Mouse (Mus musculus) MEL (cell line): Measurements from ENCODE around the gene Csnk1g2. TPM values are rescaled to one million over a fixed set of nuclear protein-coding genes. Genes with fewer than 3 reads are reported as not detected.
A peak's percentile ranks its signal among the peaks of the same experiment; 100 is the strongest.

Experiments used
- DNase-seq: peaks from one replicate; pipeline ENCODE4 v3.0.0; 2011; ENCODE audit warnings: low read depth, low spot score
- H3K27ac ChIP-seq: 2 replicates; pipeline ENCODE4 v1.5.1; 2012; ENCODE audit warnings: low read depth, mild to moderate bottlenecking, control low read depth, low read length, moderate library complexity; ENCODE audit not compliant: control insufficient read depth
- H3K27me3 ChIP-seq, 2 experiments: fragments of 150-350 bp in 1 of 2; sonication (generic) in 1 of 2; 2 replicates each; pipeline ENCODE4 v1.6.1; 2012; ENCODE audit warnings: low read length in 2 of 2, mild to moderate bottlenecking in 2 of 2, improper control_type of control experiment in 1 of 2, moderate library complexity in 1 of 2; ENCODE audit not compliant: insufficient read depth in 2 of 2, control insufficient read depth in 1 of 2
- H3K36me3 ChIP-seq, 2 experiments: 2 replicates each; pipeline ENCODE4 v1.6.1; 2012 to 2014; ENCODE audit warnings: low read length in 2 of 2, improper control_type of control experiment in 1 of 2, inconsistent platforms in 1 of 2, mild to moderate bottlenecking in 1 of 2; ENCODE audit not compliant: insufficient read depth in 2 of 2, control insufficient read depth in 1 of 2
- H3K4me1 ChIP-seq, 2 experiments: fragments of 150-350 bp in 1 of 2; sonication (generic) in 1 of 2; 2 replicates each; pipeline ENCODE4 v1.6.1; 2012; ENCODE audit warnings: low read length in 2 of 2, improper control_type of control experiment in 1 of 2, mild to moderate bottlenecking in 1 of 2; ENCODE audit not compliant: insufficient read depth in 2 of 2, control insufficient read depth in 1 of 2
- H3K4me3 ChIP-seq, 2 experiments: fragments of 150-350 bp in 1 of 2; sonication (generic) in 1 of 2; 2 replicates each; pipeline ENCODE4 v1.5.1; 2012; ENCODE audit warnings: low read depth in 2 of 2, low read length in 2 of 2, mild to moderate bottlenecking in 2 of 2, moderate library complexity in 2 of 2, control low read depth in 1 of 2, improper control_type of control experiment in 1 of 2; ENCODE audit not compliant: control insufficient read depth in 1 of 2, insufficient read depth in 1 of 2
- H3K79me2 ChIP-seq: 2 replicates; pipeline ENCODE4 v1.6.1; 2012; ENCODE audit warnings: mild to moderate bottlenecking, low read length, moderate library complexity; ENCODE audit not compliant: control insufficient read depth, poor library complexity, insufficient read depth
- H3K9ac ChIP-seq: 2 replicates; pipeline ENCODE4 v1.6.1; 2012; ENCODE audit warnings: low read depth, mild to moderate bottlenecking, control low read depth, low read length, moderate library complexity; ENCODE audit not compliant: control insufficient read depth, poor library complexity, severe bottlenecking
- H3K9me3 ChIP-seq: fragments of 150-350 bp; sonication (generic); replicated peaks from 2 replicates; pipeline ENCODE4 v1.6.1; 2012; ENCODE audit warnings: mild to moderate bottlenecking, low read length, improper control_type of control experiment, moderate library complexity; ENCODE audit not compliant: insufficient read depth
- CHD1 ChIP-seq: IDR thresholded peaks from 2 replicates; pipeline ENCODE4 v1.6.1; 2012; ENCODE audit warnings: low read depth, mild to moderate bottlenecking, inconsistent platforms, low read length, improper control_type of control experiment
- CHD2 ChIP-seq: IDR thresholded peaks from 2 replicates; pipeline ENCODE4 v1.6.1; 2011; ENCODE audit warnings: low read length, improper control_type of control experiment
- CTCF ChIP-seq, 3 experiments: IDR thresholded peaks in 2 of 3; conservative IDR thresholded peaks in 1 of 3; 2 replicates each; pipeline ENCODE4 v1.5.1; 2011 to 2012; ENCODE audit warnings: low read length in 3 of 3, low read depth in 2 of 3, mild to moderate bottlenecking in 2 of 3, improper control_type of control experiment in 1 of 3, inconsistent platforms in 1 of 3, mixed read lengths in 1 of 3, moderate library complexity in 1 of 3; ENCODE audit not compliant: control insufficient read depth in 1 of 3, insufficient read depth in 1 of 3, poor library complexity in 1 of 3, severe bottlenecking in 1 of 3
- E2F4 ChIP-seq: IDR thresholded peaks from 2 replicates; pipeline ENCODE4 v1.6.1; 2011; ENCODE audit warnings: low read depth, low read length, improper control_type of control experiment, borderline replicate concordance
- ELF1 ChIP-seq: IDR thresholded peaks from 2 replicates; pipeline ENCODE4 v1.6.1; 2014; ENCODE audit warnings: low read depth, mild to moderate bottlenecking, inconsistent platforms, low read length, improper control_type of control experiment, moderate library complexity
- EP300 ChIP-seq, 2 experiments: IDR thresholded peaks; 2 replicates each; pipeline ENCODE4 v1.6.1; 2011; ENCODE audit warnings: improper control_type of control experiment in 2 of 2, low read length in 2 of 2, low read depth in 1 of 2, mild to moderate bottlenecking in 1 of 2
- GABPA ChIP-seq: IDR thresholded peaks from 2 replicates; pipeline ENCODE4 v1.6.1; 2012; ENCODE audit warnings: low read depth, mild to moderate bottlenecking, inconsistent platforms, low read length, improper control_type of control experiment, moderate library complexity
- GATA1 ChIP-seq: IDR thresholded peaks from 2 replicates; pipeline ENCODE4 v1.6.1; 2011; ENCODE audit warnings: low read depth, low read length, improper control_type of control experiment
- HCFC1 ChIP-seq: IDR thresholded peaks from 2 replicates; pipeline ENCODE4 v1.6.1; 2012; ENCODE audit warnings: low read depth, mild to moderate bottlenecking, inconsistent platforms, low read length, improper control_type of control experiment, moderate library complexity
- JUND ChIP-seq: IDR thresholded peaks from 2 replicates; pipeline ENCODE4 v1.6.1; 2011; ENCODE audit warnings: low read depth, mild to moderate bottlenecking, improper control_type of control experiment, low read length
- KAT2A ChIP-seq: conservative IDR thresholded peaks from 2 replicates; pipeline ENCODE4 v1.6.1; 2012; ENCODE audit warnings: low read depth, low read length, improper control_type of control experiment, inconsistent platforms
- MAX ChIP-seq: IDR thresholded peaks from 2 replicates; pipeline ENCODE4 v1.6.1; 2011; ENCODE audit warnings: low read length, improper control_type of control experiment
- MEF2A ChIP-seq: IDR thresholded peaks from 2 replicates; pipeline ENCODE4 v1.6.1; 2014; ENCODE audit warnings: low read depth, mild to moderate bottlenecking, inconsistent platforms, low read length, improper control_type of control experiment; ENCODE audit not compliant: poor library complexity, insufficient replicate concordance, severe bottlenecking; ENCODE audit errors: extremely low read depth
- MXI1 ChIP-seq: IDR thresholded peaks from 2 replicates; pipeline ENCODE4 v1.6.1; 2011; ENCODE audit warnings: mild to moderate bottlenecking, low read depth, low read length, improper control_type of control experiment
- MYB ChIP-seq: IDR thresholded peaks from 2 replicates; pipeline ENCODE4 v1.6.1; 2011; ENCODE audit warnings: mild to moderate bottlenecking, low read depth, low read length, improper control_type of control experiment
- MYC ChIP-seq: IDR thresholded peaks from 2 replicates; pipeline ENCODE4 v1.6.1; 2011; ENCODE audit warnings: low read depth, mild to moderate bottlenecking, low read length, improper control_type of control experiment, moderate library complexity
- NELFE ChIP-seq: IDR thresholded peaks from 2 replicates; pipeline ENCODE4 v1.6.1; 2011; ENCODE audit warnings: low read depth, low read length, improper control_type of control experiment
- NRF1 ChIP-seq: IDR thresholded peaks from 2 replicates; pipeline ENCODE4 v1.6.1; 2014; ENCODE audit warnings: low read depth, mild to moderate bottlenecking, inconsistent platforms, low read length, improper control_type of control experiment, moderate library complexity; ENCODE audit not compliant: poor library complexity, insufficient read depth, severe bottlenecking
- POLR2A ChIP-seq, 2 experiments: IDR thresholded peaks; 2 replicates each; pipeline ENCODE4 v1.6.1; 2011 to 2012; ENCODE audit warnings: low read length in 2 of 2, mild to moderate bottlenecking in 2 of 2, control low read depth in 1 of 2, improper control_type of control experiment in 1 of 2, low read depth in 1 of 2, moderate library complexity in 1 of 2; ENCODE audit not compliant: control insufficient read depth in 1 of 2, insufficient read depth in 1 of 2, poor library complexity in 1 of 2
- POLR2AphosphoS2 ChIP-seq: IDR thresholded peaks from 2 replicates; pipeline ENCODE4 v1.6.1; 2011; ENCODE audit warnings: low read length, improper control_type of control experiment
- RAD21 ChIP-seq: IDR thresholded peaks from 2 replicates; pipeline ENCODE4 v1.6.1; 2011; ENCODE audit warnings: mild to moderate bottlenecking, low read depth, low read length, improper control_type of control experiment
- RCOR1 ChIP-seq: IDR thresholded peaks from 2 replicates; pipeline ENCODE4 v1.6.1; 2012; ENCODE audit warnings: low read depth, mild to moderate bottlenecking, inconsistent platforms, low read length, improper control_type of control experiment
- SIN3A ChIP-seq: IDR thresholded peaks from 2 replicates; pipeline ENCODE4 v1.6.1; 2012; ENCODE audit warnings: low read length, improper control_type of control experiment, inconsistent platforms
- SMC3 ChIP-seq: IDR thresholded peaks from 2 replicates; pipeline ENCODE4 v1.6.1; 2011; ENCODE audit warnings: low read depth, low read length, improper control_type of control experiment
- TAL1 ChIP-seq: IDR thresholded peaks from 2 replicates; pipeline ENCODE4 v1.6.1; 2012; ENCODE audit warnings: mild to moderate bottlenecking, inconsistent platforms, low read length, moderate library complexity, mixed read lengths
- TCF12 ChIP-seq: IDR thresholded peaks from 2 replicates; pipeline ENCODE4 v1.6.1; 2014; ENCODE audit warnings: low read depth, mild to moderate bottlenecking, inconsistent platforms, low read length, improper control_type of control experiment, moderate library complexity
- UBTF ChIP-seq: IDR thresholded peaks from 2 replicates; pipeline ENCODE4 v1.6.1; 2012; ENCODE audit warnings: low read depth, mild to moderate bottlenecking, inconsistent platforms, low read length, improper control_type of control experiment, moderate library complexity, borderline replicate concordance; ENCODE audit not compliant: insufficient read depth
- USF1 ChIP-seq: IDR thresholded peaks from 2 replicates; pipeline ENCODE4 v1.6.1; 2014; ENCODE audit warnings: low read depth, mild to moderate bottlenecking, inconsistent platforms, low read length, improper control_type of control experiment, moderate library complexity
- ZC3H11A ChIP-seq: IDR thresholded peaks from 2 replicates; pipeline ENCODE4 v1.6.1; 2012; ENCODE audit warnings: low read depth, mild to moderate bottlenecking, inconsistent platforms, low read length, improper control_type of control experiment
- ZKSCAN1 ChIP-seq: IDR thresholded peaks from 2 replicates; pipeline ENCODE4 v1.6.1; 2012; ENCODE audit warnings: low read depth, mild to moderate bottlenecking, inconsistent platforms, low read length, improper control_type of control experiment, moderate library complexity
- ZNF384 ChIP-seq: IDR thresholded peaks from 2 replicates; pipeline ENCODE4 v1.6.1; 2012; ENCODE audit warnings: low read depth, mild to moderate bottlenecking, inconsistent platforms, low read length, improper control_type of control experiment
- polyA plus RNA-seq, 2 experiments: library from polyadenylated mRNA; stranded (reverse) in 1 of 2; unstranded in 1 of 2; fragments of >175 nt in 1 of 2; fragments of >200 nt in 1 of 2; gene quantifications; 2 replicates each; pipeline versions ENCODE4 v1.2.1 to v1.2.4; 2012; ENCODE audit warnings: low replicate concordance in 2 of 2, low read depth in 1 of 2; ENCODE audit not compliant: insufficient read length in 2 of 2, insufficient read depth in 1 of 2, missing spikeins in 1 of 2
- total RNA-seq: library from RNA; depleted of rRNA; stranded (reverse); fragments of 300-350 nt; gene quantifications from 2 replicates; pipeline ENCODE4 v1.2.3, GENCODE M21; 2012

The Csnk1g2 gene
- total and polyA plus RNA-seq, 3 experiments = 132 to 231 TPM; not detected in 1

- TF ChIP-seq TCF12 (peak; percentile 96), MAX (peak; percentile 85), GATA1 (peak; percentile 86), POLR2AphosphoS2 (peak; percentile 96), NELFE (peak; percentile 82), CHD2 (peak; percentile 80; the same call in 1 of the 2 replicates), JUND (no peak), MXI1 (peak; percentile 92; the same call in 1 of the 2 replicates), MYB (no peak), ZC3H11A (peak; percentile 20; the same call in 1 of the 2 replicates), CHD1 (no peak; the same call in 1 of the 2 replicates), SIN3A (peak; percentile 99)
These were observed 55.4 kb downstream of the Csnk1g2 start, which contains the start of gene Mknk2 (continued) for GRCm38 (mm10) chr10:80677942-80678436.

DNA sequence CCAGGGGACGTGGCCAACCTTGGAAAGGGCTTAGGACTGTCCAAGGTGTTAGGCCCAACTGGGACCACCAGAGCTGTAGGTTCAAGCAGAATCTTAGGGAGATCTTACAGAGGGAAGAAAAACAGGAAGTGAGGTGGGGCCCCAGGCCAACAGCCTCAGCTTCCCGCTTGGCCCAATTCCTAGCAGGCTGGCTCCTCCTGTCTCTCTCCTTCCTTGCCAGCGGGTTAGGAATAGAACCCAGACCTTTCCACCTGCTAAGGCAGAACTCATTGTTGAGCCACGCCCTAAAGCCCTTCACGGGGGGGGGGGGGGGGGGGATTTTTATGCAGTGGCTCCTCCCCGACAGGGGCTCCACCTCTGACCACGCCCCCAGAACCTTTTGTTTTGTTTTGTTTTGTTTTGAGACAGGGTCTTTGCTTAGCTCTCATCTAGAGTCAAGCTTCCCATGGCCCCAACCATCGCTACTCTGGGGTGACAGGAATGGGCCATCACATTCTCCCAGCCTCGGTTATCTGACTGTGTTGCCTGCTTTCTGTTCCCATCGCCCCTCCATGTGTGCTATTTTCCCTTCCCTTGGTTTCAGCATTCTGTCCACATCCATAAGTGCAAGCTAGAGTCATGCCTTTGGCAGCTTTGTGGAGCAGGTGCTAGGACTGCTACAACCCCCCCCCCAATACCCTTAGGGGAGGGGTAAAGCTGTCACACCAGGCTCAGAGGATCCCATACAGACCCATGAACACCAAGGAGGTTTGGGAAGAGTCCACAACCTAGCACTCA is 56.2 kb downstream of the Csnk1g2 start:
- H3K36me3 ChIP-seq = peaks cover 0 to 20% of the 10 kb centered on the region in 2 experiments; a peak in 2 of 4 replicates
- H3K4me1 ChIP-seq = peaks cover 9 to 30% of the 10 kb centered on the region in 2 experiments
- peak overlapping the region; percentile 96 for H3K27ac ChIP-seq
- DNase-seq = peak; percentile 88
- H3K9me3 ChIP-seq = no peaks in the 10 kb centered on the region
- peaks cover 31% of the 10 kb centered on the region for H3K79me2 ChIP-seq
- H3K9ac ChIP-seq = peak overlapping the region; percentile 53
- peak overlapping the region; percentile 58 to 76 for H3K4me3 ChIP-seq
- no peaks in the 10 kb centered on the region for H3K27me3 ChIP-seq
- TF ChIP-seq E2F4 = no peak
- TF ChIP-seq HCFC1 = no peak
- no peak for TF ChIP-seq KAT2A
- no peak; the same call in 1 of the 2 replicates for TF ChIP-seq NELFE
- TF ChIP-seq EP300 (IDR thresholded peaks at IDR 0.05; ENCODE audit: low read depth in 1 of 2, low read length in 2 of 2) = no peak; a peak in 1 of 4 replicates
- TF ChIP-seq UBTF = no peak
- peak; percentile 22; the same call in 1 of the 2 replicates for TF ChIP-seq MXI1
- TF ChIP-seq RCOR1 = peak; percentile 37; the same call in 1 of the 2 replicates
- TF ChIP-seq MEF2A = no peak
- TF ChIP-seq ZNF384 = no peak
- TF ChIP-seq ZKSCAN1 = no peak
- no peak for TF ChIP-seq NRF1
- TF ChIP-seq MYC = no peak
- no peak for TF ChIP-seq CHD1
- 0 out of 2 replicates have a peak, but pooled peaks have one; percentile 51 for TF ChIP-seq TCF12
- TF ChIP-seq CTCF (IDR thresholded peaks at IDR 0.05 in 2 of 3, conservative IDR thresholded peaks at IDR 0.05 in 1 of 3; ENCODE audit: control insufficient read depth in 1 of 3, insufficient read depth in 1 of 3, low read depth in 2 of 3, low read length in 3 of 3, poor library complexity in 1 of 3, severe bottlenecking in 1 of 3) = no peak
- TF ChIP-seq JUND = no peak
- TF ChIP-seq MAX = 0 out of 2 replicates have a peak, but pooled peaks have one; percentile 25
- TF ChIP-seq CHD2 = no peak
- TF ChIP-seq GABPA = no peak
- no peak for TF ChIP-seq TAL1
- no peak for TF ChIP-seq POLR2A (IDR thresholded peaks at IDR 0.05; ENCODE audit: control insufficient read depth in 1 of 2, insufficient read depth in 1 of 2, low read depth in 1 of 2, low read length in 2 of 2, poor library complexity in 1 of 2)
- no peak for TF ChIP-seq SMC3
- no peak; the same call in 1 of the 2 replicates for TF ChIP-seq SIN3A
- TF ChIP-seq GATA1 = no peak
- no peak for TF ChIP-seq USF1
- no peak for TF ChIP-seq RAD21
- no peak for TF ChIP-seq POLR2AphosphoS2
- TF ChIP-seq ELF1 = peak; percentile 58; the same call in 1 of the 2 replicates
